ENCODE assay signal across 9 mouse cellular contexts in genomic region chr9:61680911-61681311, GRCm38 (mm10).
A peak's percentile ranks its signal among the peaks of the same experiment; 100 is the strongest.
DNase-seq lines count a peak whose midpoint lies in the region; ATAC-seq and TF ChIP-seq lines count a peak whose summit lies in the region.
"Had no signal": no experiment of that assay in that cellular context is flagged by ENCODE, and none has a peak within 500 bp of the region (broad histone marks: within the 10 kb centered on the region; RNA-seq: fewer than 3 reads in every experiment).

No protein-coding gene starts in this region.

- no peak for ATAC-seq in lung, embryonic 14.5 days (ENCODE audit: insufficient read depth)
- ATAC-seq: Patski had no signal

- peak; percentile 63 for DNase-seq in lung, embryonic 14.5 days
- no peak for DNase-seq in lung, postnatal 4 days
- DNase-seq in MEL (ENCODE audit: low read depth, low spot score): peak; percentile 92
- DNase-seq in lung, postnatal 25 days (ENCODE audit: low spot score): peak; percentile 66
- peak; percentile 75 for DNase-seq in thymus, adult 2 months
- no peak for DNase-seq in right cerebral cortex, postnatal 4 days
- no peak for DNase-seq in cerebellum, adult 18-20 months
- no peak for DNase-seq in right cerebral cortex, postnatal 14 days

- no peaks in the 10 kb centered on the region for H3K4me1 ChIP-seq in lung, embryonic 14.5 days (ENCODE audit: insufficient read depth)
- H3K4me1 ChIP-seq in MEL (ENCODE audit: control insufficient read depth in 1 of 2, insufficient read depth in 2 of 2, low read length in 2 of 2): peaks cover 25 to 56% of the 10 kb centered on the region in 2 experiments
- peaks cover 64% of the 10 kb centered on the region for H3K4me1 ChIP-seq in thymus, adult 2 months (replicated peaks; ENCODE audit: control insufficient read depth, insufficient read depth, low read length)

- no peak overlapping the region for H3K4me3 ChIP-seq in lung, embryonic 14.5 days (ENCODE audit: low read depth, low read length)
- peak overlapping the region; percentile 39 to 54 for H3K4me3 ChIP-seq in MEL (ENCODE audit: control insufficient read depth in 1 of 2, insufficient read depth in 1 of 2, low read depth in 2 of 2, low read length in 2 of 2)
- no peak overlapping the region for H3K4me3 ChIP-seq in thymus, adult 2 months (ENCODE audit: control insufficient read depth, insufficient read depth, low read length)

- peak; percentile 41 to 52; a peak in 3 of 4 replicates for TF ChIP-seq POLR2A in MEL (IDR thresholded peaks at IDR 0.05; ENCODE audit: control insufficient read depth in 1 of 2, insufficient read depth in 1 of 2, low read depth in 1 of 2, low read length in 2 of 2, poor library complexity in 1 of 2)
- no peak for TF ChIP-seq POLR2A in thymus, adult 2 months (IDR thresholded peaks at IDR 0.05; ENCODE audit: control insufficient read depth, extremely low read depth, insufficient read depth, low read length, poor library complexity)

- no peak overlapping the region for H3K4me2 ChIP-seq in lung, embryonic 14.5 days

- no peak overlapping the region for H3K9ac ChIP-seq in lung, embryonic 14.5 days
- H3K9ac ChIP-seq in MEL (ENCODE audit: control insufficient read depth, low read depth, low read length, poor library complexity, severe bottlenecking): peak overlapping the region; percentile 71

- H3K27me3 ChIP-seq in lung, embryonic 14.5 days (ENCODE audit: insufficient read depth, low read length): no peaks in the 10 kb centered on the region
- no peaks in the 10 kb centered on the region for H3K27me3 ChIP-seq in MEL (ENCODE audit: control insufficient read depth in 1 of 2, insufficient read depth in 2 of 2, low read length in 2 of 2)
- no peaks in the 10 kb centered on the region for H3K27me3 ChIP-seq in thymus, adult 2 months (ENCODE audit: control insufficient read depth, insufficient read depth, low read length)
- H3K27me3 ChIP-seq: Patski had no signal

- H3K79me2 ChIP-seq in MEL (ENCODE audit: control insufficient read depth, insufficient read depth, low read length, poor library complexity): no peaks in the 10 kb centered on the region; the same call in 1 of the 2 replicates

- no peak for TF ChIP-seq RAD21 in MEL (IDR thresholded peaks at IDR 0.05; ENCODE audit: low read depth, low read length)

- TF ChIP-seq CTCF in lung, embryonic 14.5 days (IDR thresholded peaks at IDR 0.05; ENCODE audit: low read depth): no peak
- no peak for TF ChIP-seq CTCF in MEL (IDR thresholded peaks at IDR 0.05 in 2 of 3, conservative IDR thresholded peaks at IDR 0.05 in 1 of 3; ENCODE audit: control insufficient read depth in 1 of 3, insufficient read depth in 1 of 3, low read depth in 2 of 3, low read length in 3 of 3, poor library complexity in 1 of 3, severe bottlenecking in 1 of 3)
- no peak for TF ChIP-seq CTCF in thymus, adult 2 months (IDR thresholded peaks at IDR 0.05; ENCODE audit: borderline replicate concordance, control insufficient read depth, extremely low read depth, insufficient read depth, low read length, poor library complexity)

- H3K27ac ChIP-seq in lung, embryonic 14.5 days (ENCODE audit: low read depth): no peak overlapping the region
- H3K27ac ChIP-seq in MEL (ENCODE audit: control insufficient read depth, low read depth, low read length): peak overlapping the region; percentile 94
- peak overlapping the region; percentile 47 for H3K27ac ChIP-seq in thymus, adult 2 months (ENCODE audit: control insufficient read depth, insufficient read depth, low read length)

- no peaks in the 10 kb centered on the region for H3K36me3 ChIP-seq in lung, embryonic 14.5 days (ENCODE audit: insufficient read depth)
- H3K36me3 ChIP-seq in MEL (ENCODE audit: control insufficient read depth in 1 of 2, insufficient read depth in 2 of 2, low read length in 2 of 2): peaks cover 0 to 40% of the 10 kb centered on the region in 2 experiments; a peak in 2 of 4 replicates
- no peaks in the 10 kb centered on the region for H3K36me3 ChIP-seq in thymus, adult 2 months (ENCODE audit: control insufficient read depth, insufficient read depth, low read length)

- WGBS in lung, embryonic 14.5 days: 39% methylated on average over 6 of the region's 6 CpGs
- WGBS in thymus, adult 2 months: 5% methylated on average over 6 of the region's 6 CpGs

- peak; percentile 22 to 49; a peak in 1 of 4 replicates for TF ChIP-seq EP300 in MEL (IDR thresholded peaks at IDR 0.05; ENCODE audit: low read depth in 1 of 2, low read length in 2 of 2)

- H3K9me3 ChIP-seq in lung, embryonic 14.5 days (ENCODE audit: low read depth, low read length): no peaks in the 10 kb centered on the region
- H3K9me3 ChIP-seq in MEL (replicated peaks; ENCODE audit: insufficient read depth, low read length): no peaks in the 10 kb centered on the region

TF ChIP-seq in MEL, 35 proteins besides CTCF, POLR2A, EP300 and RAD21:
- TF ChIP-seq NRF1 (IDR thresholded peaks at IDR 0.05; ENCODE audit: insufficient read depth, low read depth, low read length, poor library complexity, severe bottlenecking): no peak
- no peak for TF ChIP-seq CHD2 (IDR thresholded peaks at IDR 0.05; ENCODE audit: low read length)
- TF ChIP-seq MYB (IDR thresholded peaks at IDR 0.05; ENCODE audit: low read depth, low read length): no peak
- no peak for TF ChIP-seq MAFK (IDR thresholded peaks at IDR 0.05; ENCODE audit: borderline replicate concordance, low read depth, low read length)
- TF ChIP-seq ZKSCAN1 (IDR thresholded peaks at IDR 0.05; ENCODE audit: low read depth, low read length): 0 out of 2 replicates have a peak, but pooled peaks have one; percentile 14
- no peak for TF ChIP-seq USF1 (IDR thresholded peaks at IDR 0.05; ENCODE audit: low read depth, low read length)
- TF ChIP-seq MEF2A (IDR thresholded peaks at IDR 0.05; ENCODE audit: extremely low read depth, insufficient replicate concordance, low read depth, low read length, poor library complexity, severe bottlenecking): no peak
- TF ChIP-seq MAX (IDR thresholded peaks at IDR 0.05; ENCODE audit: low read length): 0 out of 2 replicates have a peak, but pooled peaks have one; percentile 21
- TF ChIP-seq MAZ (IDR thresholded peaks at IDR 0.05; ENCODE audit: low read depth, low read length): peak; percentile 51; the same call in 1 of the 2 replicates
- TF ChIP-seq ETS1 (IDR thresholded peaks at IDR 0.05; ENCODE audit: low read depth, low read length): peak; percentile 58
- no peak for TF ChIP-seq POLR2AphosphoS5 (IDR thresholded peaks at IDR 0.05; ENCODE audit: borderline replicate concordance, low read depth, low read length)
- peak; percentile 23; the same call in 1 of the 2 replicates for TF ChIP-seq TCF12 (IDR thresholded peaks at IDR 0.05; ENCODE audit: low read depth, low read length)
- no peak for TF ChIP-seq CHD1 (IDR thresholded peaks at IDR 0.05; ENCODE audit: low read depth, low read length)
- 0 out of 2 replicates have a peak, but pooled peaks have one; percentile 29 for TF ChIP-seq ZMIZ1 (IDR thresholded peaks at IDR 0.05; ENCODE audit: low read depth, low read length)
- no peak for TF ChIP-seq USF2 (IDR thresholded peaks at IDR 0.05; ENCODE audit: borderline replicate concordance in 1 of 2, insufficient read depth in 1 of 2, low read depth in 1 of 2, low read length in 2 of 2)
- no peak for TF ChIP-seq SMC3 (IDR thresholded peaks at IDR 0.05; ENCODE audit: low read depth, low read length)
- no peak for TF ChIP-seq JUND (IDR thresholded peaks at IDR 0.05; ENCODE audit: low read depth, low read length)
- no peak for TF ChIP-seq TAL1 (IDR thresholded peaks at IDR 0.05; ENCODE audit: low read length)
- no peak for TF ChIP-seq RCOR1 (IDR thresholded peaks at IDR 0.05; ENCODE audit: low read depth, low read length)
- TF ChIP-seq SIN3A (IDR thresholded peaks at IDR 0.05; ENCODE audit: low read length): peak; percentile 67
- TF ChIP-seq GABPA (IDR thresholded peaks at IDR 0.05; ENCODE audit: low read depth, low read length): no peak
- TF ChIP-seq ELF1 (IDR thresholded peaks at IDR 0.05; ENCODE audit: low read depth, low read length): peak; percentile 65
- no peak for TF ChIP-seq KAT2A (conservative IDR thresholded peaks at IDR 0.05; ENCODE audit: low read depth, low read length)
- no peak for TF ChIP-seq ZC3H11A (IDR thresholded peaks at IDR 0.05; ENCODE audit: low read depth, low read length)
- peak; percentile 96 for TF ChIP-seq ZNF384 (IDR thresholded peaks at IDR 0.05; ENCODE audit: low read depth, low read length)
- no peak for TF ChIP-seq BHLHE40 (IDR thresholded peaks at IDR 0.05; ENCODE audit: borderline replicate concordance, low read depth, low read length)
- no peak for TF ChIP-seq UBTF (IDR thresholded peaks at IDR 0.05; ENCODE audit: borderline replicate concordance, insufficient read depth, low read depth, low read length)
- TF ChIP-seq E2F4 (IDR thresholded peaks at IDR 0.05; ENCODE audit: borderline replicate concordance, low read depth, low read length): no peak
- no peak for TF ChIP-seq HCFC1 (IDR thresholded peaks at IDR 0.05; ENCODE audit: low read depth, low read length)
- TF ChIP-seq NELFE (IDR thresholded peaks at IDR 0.05; ENCODE audit: low read depth, low read length): peak; percentile 61
- TF ChIP-seq POLR2AphosphoS2 (IDR thresholded peaks at IDR 0.05; ENCODE audit: low read length): no peak
- TF ChIP-seq TBP (IDR thresholded peaks at IDR 0.05; ENCODE audit: low read depth, low read length): peak; percentile 63; the same call in 1 of the 2 replicates
- peak; percentile 58 for TF ChIP-seq MXI1 (IDR thresholded peaks at IDR 0.05; ENCODE audit: low read depth, low read length)
- TF ChIP-seq MYC (IDR thresholded peaks at IDR 0.05; ENCODE audit: low read depth, low read length): 0 out of 2 replicates have a peak, but pooled peaks have one; percentile 23
- TF ChIP-seq GATA1 (IDR thresholded peaks at IDR 0.05; ENCODE audit: low read depth, low read length): no peak

Comparison
In these comparisons a context has a peak if more than half of its experiments do, and no peak if none do; other contexts are left out.
1. DNase-seq: peak in lung, embryonic 14.5 days (single experiment), MEL (single experiment), lung, postnatal 25 days (single experiment) and thymus, adult 2 months (single experiment); none in lung, postnatal 4 days (0 of 2), right cerebral cortex, postnatal 4 days (single experiment), cerebellum, adult 18-20 months (0 of 2) and right cerebral cortex, postnatal 14 days (single experiment).
2. H3K4me3 ChIP-seq: peak in MEL (2 of 2); none in lung, embryonic 14.5 days (single experiment) and thymus, adult 2 months (single experiment).